Mouse (Mus musculus): ENCODE results near the gene Inhbe.

DNA sequence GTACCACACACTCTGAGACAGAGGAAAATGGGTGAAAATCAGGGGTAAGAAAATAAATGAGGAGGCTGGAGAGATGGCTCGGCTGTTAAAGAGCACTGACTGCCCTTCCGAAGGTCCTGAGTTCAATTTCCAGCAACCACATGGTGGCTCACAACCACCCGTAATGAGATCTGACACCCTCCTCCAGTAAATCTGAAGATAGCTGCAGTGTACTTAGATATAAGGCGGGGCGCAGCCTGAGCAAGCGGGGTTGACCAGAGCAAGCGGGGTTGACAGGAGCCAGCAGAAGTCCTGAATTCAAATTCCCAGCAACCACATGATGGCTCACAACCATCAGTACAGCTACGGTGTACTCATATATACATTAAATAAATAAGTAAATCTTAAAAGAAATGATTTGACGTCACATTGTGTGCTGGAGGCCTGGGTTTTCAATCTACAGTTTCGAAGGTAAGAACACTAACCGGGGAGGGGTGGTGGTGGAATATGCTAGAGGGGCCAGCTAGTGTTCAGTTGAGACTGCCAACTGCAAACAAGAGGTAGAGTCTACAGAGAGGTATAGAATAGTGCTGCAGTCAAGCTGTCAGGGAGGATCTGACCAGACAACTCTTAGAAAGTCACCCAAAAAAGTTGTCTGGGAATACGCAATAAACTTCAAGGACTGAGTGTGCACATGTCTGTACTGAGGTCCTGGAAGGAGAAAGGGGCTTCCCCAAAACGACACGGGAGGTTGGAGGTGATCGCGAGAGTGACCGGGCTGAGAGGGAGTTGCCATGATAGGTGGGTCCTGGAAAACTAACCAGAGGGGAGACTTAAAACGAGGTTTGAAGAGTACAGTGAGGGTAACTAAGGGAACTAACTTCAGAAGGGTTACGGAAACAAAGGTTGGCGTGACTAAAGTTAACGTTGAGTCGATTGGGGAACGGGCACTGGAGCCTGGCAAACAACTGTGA, 43.4 kb downstream of the Inhbe start:
- TF ChIP-seq POLR2A (IDR thresholded peaks at IDR 0.05; ENCODE audit: insufficient read depth, low read length) (no peak), EP300 (IDR thresholded peaks at IDR 0.05; ENCODE audit: insufficient read depth, low read depth, low read length) (no peak), CTCF (IDR thresholded peaks at IDR 0.05; ENCODE audit: low read depth, low read length) (no peak)
